Comparison of ENCODE assay signal across 11 mouse cellular contexts in the genomic region with DNA sequence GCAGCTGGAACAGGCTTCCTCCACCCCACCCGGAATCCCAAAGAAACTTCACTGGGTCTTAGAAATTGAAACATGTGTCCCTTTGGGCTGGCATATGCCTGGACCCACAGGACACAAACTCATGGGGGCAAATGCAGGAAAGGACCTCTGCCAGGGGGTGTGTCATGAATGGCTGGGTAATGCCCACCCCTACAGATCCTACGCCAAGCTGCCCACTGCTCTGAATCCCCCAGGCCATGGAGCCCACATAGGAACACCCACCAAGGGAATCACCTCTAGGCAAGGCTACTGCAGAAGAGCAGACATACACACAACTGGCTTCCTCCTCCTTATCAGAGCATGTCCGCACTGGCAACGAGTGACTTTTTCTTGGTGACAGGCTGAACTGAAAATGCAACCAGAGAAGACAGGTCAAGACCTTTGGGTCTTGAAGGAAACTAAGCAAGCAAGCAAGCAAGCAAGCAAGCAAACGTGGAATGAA. TPM values are rescaled to one million over a fixed set of nuclear protein-coding genes. Genes with fewer than 3 reads are reported as not detected.
DNase-seq lines count a peak whose midpoint lies in the region; ATAC-seq and TF ChIP-seq lines count a peak whose summit lies in the region.
"Had no signal": no experiment of that assay in that cellular context is flagged by ENCODE, and none has a peak within 500 bp of the region (broad histone marks: within the 10 kb centered on the region; RNA-seq: fewer than 3 reads in every experiment).

No protein-coding gene starts in this region.

- WGBS in kidney, embryonic 15.5 days = 61% methylated on average over 5 of the region's 5 CpGs

- H3K4me1 ChIP-seq in kidney, embryonic 15.5 days = 0 out of 2 replicates have a peak, but pooled peaks cover 2% of the 10 kb centered on the region
- peaks cover 0 to 19% of the 10 kb centered on the region in 2 experiments; a peak in 2 of 4 replicates for H3K4me1 ChIP-seq in MEL (ENCODE audit: control insufficient read depth in 1 of 2, insufficient read depth in 2 of 2, low read length in 2 of 2)
- H3K4me1 ChIP-seq: embryonic facial prominence, embryonic 15.5 days had no signal

- H3K4me3 ChIP-seq in kidney, embryonic 15.5 days (replicated peaks) = no peak overlapping the region
- peak overlapping the region; percentile 0 to 46 for H3K4me3 ChIP-seq in MEL (ENCODE audit: control insufficient read depth in 1 of 2, insufficient read depth in 1 of 2, low read depth in 2 of 2, low read length in 2 of 2)
- H3K4me3 ChIP-seq in layer of hippocampus, adult 2 months = no peak overlapping the region
- H3K4me3 ChIP-seq: embryonic facial prominence, embryonic 15.5 days had no signal

- TF ChIP-seq CTCF in MEL (IDR thresholded peaks at IDR 0.05 in 2 of 3, conservative IDR thresholded peaks at IDR 0.05 in 1 of 3; ENCODE audit: control insufficient read depth in 1 of 3, insufficient read depth in 1 of 3, low read depth in 2 of 3, low read length in 3 of 3, poor library complexity in 1 of 3, severe bottlenecking in 1 of 3) = peak in 1 of 3 experiments; percentile 22; a peak in 1 of 6 replicates
- no peak for TF ChIP-seq CTCF in layer of hippocampus, adult 2 months (conservative IDR thresholded peaks at IDR 0.05)

- no peak for TF ChIP-seq RAD21 in MEL (IDR thresholded peaks at IDR 0.05; ENCODE audit: low read depth, low read length)

- H3K4me2 ChIP-seq in kidney, embryonic 15.5 days = no peak overlapping the region
- H3K4me2 ChIP-seq: embryonic facial prominence, embryonic 15.5 days had no signal

- TF ChIP-seq POLR2A in MEL (IDR thresholded peaks at IDR 0.05; ENCODE audit: control insufficient read depth in 1 of 2, insufficient read depth in 1 of 2, low read depth in 1 of 2, low read length in 2 of 2, poor library complexity in 1 of 2) = no peak

- no peak overlapping the region for H3K9ac ChIP-seq in kidney, embryonic 15.5 days
- peak overlapping the region; percentile 21 for H3K9ac ChIP-seq in MEL (ENCODE audit: control insufficient read depth, low read depth, low read length, poor library complexity, severe bottlenecking)
- H3K9ac ChIP-seq: embryonic facial prominence, embryonic 15.5 days had no signal

- 0 out of 2 replicates have a peak, but pooled peaks cover 3% of the 10 kb centered on the region for H3K27me3 ChIP-seq in kidney, embryonic 15.5 days
- H3K27me3 ChIP-seq in MEL (ENCODE audit: control insufficient read depth in 1 of 2, insufficient read depth in 2 of 2, low read length in 2 of 2) = no peaks in the 10 kb centered on the region

- H3K36me3 ChIP-seq in kidney, embryonic 15.5 days = no peaks in the 10 kb centered on the region
- 0 out of 4 replicates have a peak, but pooled peaks cover 0 to 2% of the 10 kb centered on the region in 2 experiments for H3K36me3 ChIP-seq in MEL (ENCODE audit: control insufficient read depth in 1 of 2, insufficient read depth in 2 of 2, low read length in 2 of 2)
- H3K36me3 ChIP-seq: embryonic facial prominence, embryonic 15.5 days; G1E had no signal

- no peak overlapping the region for H3K27ac ChIP-seq in kidney, embryonic 15.5 days
- no peak overlapping the region for H3K27ac ChIP-seq in MEL (ENCODE audit: control insufficient read depth, low read depth, low read length)
- no peak overlapping the region for H3K27ac ChIP-seq in layer of hippocampus, adult 2 months
- H3K27ac ChIP-seq: embryonic facial prominence, embryonic 15.5 days; kidney, postnatal 0 days had no signal

- H3K9me3 ChIP-seq in kidney, embryonic 15.5 days (replicated peaks) = no peaks in the 10 kb centered on the region
- H3K9me3 ChIP-seq in MEL (replicated peaks; ENCODE audit: insufficient read depth, low read length) = no peaks in the 10 kb centered on the region
- H3K9me3 ChIP-seq: embryonic facial prominence, embryonic 15.5 days; G1E had no signal

- DNase-seq in kidney, adult 9 months = peak; percentile 11
- peak; percentile 93 for DNase-seq in MEL (ENCODE audit: low read depth, low spot score)
- DNase-seq in cerebellum, adult 18-20 months = peak; percentile 25 to 30
- peak; percentile 9 to 14 for DNase-seq in layer of hippocampus, adult 2 months (ENCODE audit: low spot score in 2 of 2)
- peak; percentile 11 to 20 for DNase-seq in thymus, postnatal 10 days (ENCODE audit: low spot score in 2 of 2)
- DNase-seq in embryo, embryonic 11 days = no peak

- H3K79me2 ChIP-seq in MEL (ENCODE audit: control insufficient read depth, insufficient read depth, low read length, poor library complexity) = peaks cover 2% of the 10 kb centered on the region; the same call in 1 of the 2 replicates

- TF ChIP-seq EP300 in MEL (IDR thresholded peaks at IDR 0.05; ENCODE audit: low read depth in 1 of 2, low read length in 2 of 2) = no peak

- ATAC-seq in kidney, embryonic 15.5 days (replicated peaks; ENCODE audit: low FRiP score) = no peak
- no peak for ATAC-seq in megakaryocyte progenitor cell, adult 5-6 weeks (replicated peaks; ENCODE audit: poor library complexity)

TF ChIP-seq in MEL, 35 proteins besides CTCF, POLR2A, EP300 and RAD21:
- TF ChIP-seq CHD1 (IDR thresholded peaks at IDR 0.05; ENCODE audit: low read depth, low read length) (no peak), GATA1 (IDR thresholded peaks at IDR 0.05; ENCODE audit: low read depth, low read length) (peak; percentile 87), TBP (IDR thresholded peaks at IDR 0.05; ENCODE audit: low read depth, low read length) (no peak), ZNF384 (IDR thresholded peaks at IDR 0.05; ENCODE audit: low read depth, low read length) (no peak), MXI1 (IDR thresholded peaks at IDR 0.05; ENCODE audit: low read depth, low read length) (no peak), MEF2A (IDR thresholded peaks at IDR 0.05; ENCODE audit: extremely low read depth, insufficient replicate concordance, low read depth, low read length, poor library complexity, severe bottlenecking) (no peak), UBTF (IDR thresholded peaks at IDR 0.05; ENCODE audit: borderline replicate concordance, insufficient read depth, low read depth, low read length) (0 out of 2 replicates have a peak, but pooled peaks have one; percentile 12)

RNA-seq across cellular contexts. Expression of a gene that starts 54.4 kb away (rescaled TPM):
- polyA plus RNA-seq in kidney, embryonic 15.5 days (2015; fragmentation: Nextera tagmentation; extraction: Ambion mirVana) = 108 and 116 TPM in 2 replicates
- total RNA-seq in MEL (2012; rRNA removed) = 30.9 and 35.4 TPM in 2 replicates
- 1,000 to 10,000 TPM in 1 of 2 experiments, 10 to 100 TPM in 1; 82.6 to 1,353 TPM for polyA plus RNA-seq in MEL (2012; ENCODE audit: insufficient read depth in 1 of 2, insufficient read length in 2 of 2, low read depth in 1 of 2, low replicate concordance in 2 of 2, missing spikeins in 1 of 2)
- 10 to 100 TPM; 16.0 to 17.4 TPM for total RNA-seq in layer of hippocampus, adult 2 months (2021)
- total RNA-seq in megakaryocyte progenitor cell, adult 5-6 weeks (2015) = 262 and 287 TPM in 2 replicates
- 166 and 170 TPM in 2 replicates for total RNA-seq in megakaryocyte progenitor cell, adult 5-6 weeks (2017)

Comparison
In these comparisons a context has a peak if more than half of its experiments do, and no peak if none do; other contexts are left out.
1. H3K4me3 ChIP-seq: peak in MEL (2 of 2); none in kidney, embryonic 15.5 days (single experiment) and layer of hippocampus, adult 2 months (single experiment).